Mouse (Mus musculus): Measurements from ENCODE around the gene Trim38. TPM values are rescaled to one million over a fixed set of nuclear protein-coding genes. Genes with fewer than 3 reads are reported as not detected.
"Not testable (repeated sequence)": the region's sequence is repeated elsewhere in the genome, so short reads cannot be mapped to it uniquely, and the experiment has no call there.

The Trim38 gene
- polyA plus RNA-seq, 1 experiment from 2014 or later = not detected

GRCm38 (mm10) chr13:23759916-23760239 lies 9.8 kb upstream of the Trim38 start:
- Histone ChIP-seq H3K9ac (0 out of 2 replicates have a peak overlapping the region, but pooled peaks have one; percentile 58), H3K27ac (peak overlapping the region; percentile 87; the same call in 1 of the 2 replicates), H3K36me3 (replicated peaks; ENCODE audit: control insufficient read depth, insufficient read depth) (no peaks in the 10 kb centered on the region), H3K9me3 (ENCODE audit: control insufficient read depth, low read length) (no peaks in the 10 kb centered on the region), H3K4me3 (replicated peaks; ENCODE audit: low read length) (no peak overlapping the region), H3K27me3 (ENCODE audit: control insufficient read depth, insufficient read depth, low read length) (no peaks in the 10 kb centered on the region), H3K4me2 (replicated peaks) (peak overlapping the region; percentile 90), H3K4me1 (replicated peaks; ENCODE audit: control insufficient read depth, insufficient read depth, low read length) (peaks cover 31% of the 10 kb centered on the region)
- ATAC-seq (ENCODE audit: low FRiP score) (no peak), DNase-seq (ENCODE audit: low spot score) (no peak)
- WGBS = 89% methylated on average over 1 of the region's 1 CpGs

- Histone ChIP-seq H3K9me3 (ENCODE audit: control insufficient read depth, low read length) (no peaks in the 10 kb centered on the region), H3K27ac (peak overlapping the region; percentile 87), H3K36me3 (replicated peaks; ENCODE audit: control insufficient read depth, insufficient read depth) (no peaks in the 10 kb centered on the region), H3K27me3 (ENCODE audit: control insufficient read depth, insufficient read depth, low read length) (no peaks in the 10 kb centered on the region), H3K4me3 (replicated peaks; ENCODE audit: low read length) (peak overlapping the region; percentile 49), H3K9ac (peak overlapping the region; percentile 58), H3K4me2 (replicated peaks) (peak overlapping the region; percentile 90), H3K4me1 (replicated peaks; ENCODE audit: control insufficient read depth, insufficient read depth, low read length) (peaks cover 31% of the 10 kb centered on the region)
- 2% methylated on average over 20 of the region's 27 CpGs for WGBS
- ATAC-seq (ENCODE audit: low FRiP score) = peak; percentile 22; the same call in 1 of the 2 replicates
- DNase-seq (ENCODE audit: low spot score) = peak; percentile 30
Measured at GRCm38 (mm10) chr13:23760240-23760971, 9.3 kb upstream of the Trim38 start.

GRCm38 (mm10) chr13:23760972-23761864 lies 8.5 kb upstream of the Trim38 start, which contains the start of gene Hist1h4a:
TSS of gene Hist1h4a (minus strand) at chr13:23761230.
- peak; percentile 100 for DNase-seq (ENCODE audit: low spot score)
- peak; percentile 86 for ATAC-seq (ENCODE audit: low FRiP score)

GRCm38 (mm10) chr13:23761871-23762821 lies 7.6 kb upstream of the Trim38 start, which contains the start of gene Hist1h3a:
TSS of gene Hist1h3a (minus strand) at chr13:23762386.
- H3K4me2 ChIP-seq (replicated peaks) = peak within 1 kb of the TSS; percentile 90
- WGBS = under 1% methylated on average over 27 of the region's 52 CpGs
- not testable (repeated sequence) for H3K27me3 ChIP-seq (ENCODE audit: control insufficient read depth, insufficient read depth, low read length); H3K9me3 ChIP-seq (ENCODE audit: control insufficient read depth, low read length); H3K36me3 ChIP-seq (replicated peaks; ENCODE audit: control insufficient read depth, insufficient read depth)
- H3K9ac ChIP-seq = peak within 1 kb of the TSS; percentile 50
- DNase-seq (ENCODE audit: low spot score) = peak; percentile 88
- H3K27ac ChIP-seq = peak within 1 kb of the TSS; percentile 87
- ATAC-seq (ENCODE audit: low FRiP score) = peak; percentile 75
- H3K4me3 ChIP-seq (replicated peaks; ENCODE audit: low read length) = peak within 1 kb of the TSS; percentile 49
- peaks cover 30% of the 10 kb centered on the region for H3K4me1 ChIP-seq (replicated peaks; ENCODE audit: control insufficient read depth, insufficient read depth, low read length)

More at GRCm38 (mm10) chr13:23760972-23761864, 8.5 kb upstream of the Trim38 start, which contains the start of gene Hist1h4a:
- H3K27me3 ChIP-seq (ENCODE audit: control insufficient read depth, insufficient read depth, low read length) = no peaks in the 10 kb centered on the region
- H3K27ac ChIP-seq = peak within 1 kb of the TSS; percentile 87
- H3K9ac ChIP-seq = peak within 1 kb of the TSS; percentile 58
- H3K4me1 ChIP-seq (replicated peaks; ENCODE audit: control insufficient read depth, insufficient read depth, low read length) = peaks cover 31% of the 10 kb centered on the region
- no peaks in the 10 kb centered on the region for H3K9me3 ChIP-seq (ENCODE audit: control insufficient read depth, low read length)
- peak within 1 kb of the TSS; percentile 49 for H3K4me3 ChIP-seq (replicated peaks; ENCODE audit: low read length)
- WGBS = under 1% methylated on average over 63 of the region's 72 CpGs
- H3K36me3 ChIP-seq (replicated peaks; ENCODE audit: control insufficient read depth, insufficient read depth) = no peaks in the 10 kb centered on the region
- H3K4me2 ChIP-seq (replicated peaks) = peak within 1 kb of the TSS; percentile 90

- DNase-seq (ENCODE audit: low spot score) (no peak), ATAC-seq (ENCODE audit: low FRiP score) (no peak)
- under 1% methylated on average over 10 of the region's 10 CpGs for WGBS
Measured at GRCm38 (mm10) chr13:23763242-23763585, 6.5 kb upstream of the Trim38 start.

GRCm38 (mm10) chr13:23763586-23764323 lies 6.0 kb upstream of the Trim38 start, which contains the start of gene Hist1h1a:
TSS of gene Hist1h1a (plus strand) at chr13:23763666.
- Histone ChIP-seq H3K4me3 (replicated peaks; ENCODE audit: low read length) (peak within 1 kb of the TSS; percentile 49), H3K9ac (peak within 1 kb of the TSS; percentile 68), H3K27ac (peak within 1 kb of the TSS; percentile 87), H3K36me3 (replicated peaks; ENCODE audit: control insufficient read depth, insufficient read depth) (no peaks in the 10 kb centered on the region), H3K27me3 (ENCODE audit: control insufficient read depth, insufficient read depth, low read length) (no peaks in the 10 kb centered on the region), H3K4me1 (replicated peaks; ENCODE audit: control insufficient read depth, insufficient read depth, low read length) (peaks cover 26% of the 10 kb centered on the region), H3K4me2 (replicated peaks) (peak within 1 kb of the TSS; percentile 90), H3K9me3 (ENCODE audit: control insufficient read depth, low read length) (no peaks in the 10 kb centered on the region)
- 2% methylated on average over 34 of the region's 34 CpGs for WGBS
- DNase-seq (ENCODE audit: low spot score) (peak; percentile 87), ATAC-seq (ENCODE audit: low FRiP score) (peak; percentile 81)

More at GRCm38 (mm10) chr13:23763242-23763585, 6.5 kb upstream of the Trim38 start:
- Histone ChIP-seq H3K9ac (0 out of 2 replicates have a peak overlapping the region, but pooled peaks have one; percentile 37), H3K27ac (peak overlapping the region; percentile 87), H3K27me3 (ENCODE audit: control insufficient read depth, insufficient read depth, low read length) (no peaks in the 10 kb centered on the region), H3K36me3 (replicated peaks; ENCODE audit: control insufficient read depth, insufficient read depth) (no peaks in the 10 kb centered on the region), H3K4me1 (replicated peaks; ENCODE audit: control insufficient read depth, insufficient read depth, low read length) (peaks cover 26% of the 10 kb centered on the region), H3K4me2 (replicated peaks) (peak overlapping the region; percentile 90), H3K4me3 (replicated peaks; ENCODE audit: low read length) (peak overlapping the region; percentile 49), H3K9me3 (ENCODE audit: control insufficient read depth, low read length) (no peaks in the 10 kb centered on the region)

GRCm38 (mm10) chr13:23764324-23765171 lies 5.2 kb upstream of the Trim38 start:
- peak overlapping the region; percentile 68; the same call in 1 of the 2 replicates for H3K9ac ChIP-seq
- no peaks in the 10 kb centered on the region for H3K36me3 ChIP-seq (replicated peaks; ENCODE audit: control insufficient read depth, insufficient read depth)
- WGBS = 40% methylated on average over 12 of the region's 12 CpGs
- peak overlapping the region; percentile 90 for H3K4me2 ChIP-seq (replicated peaks)
- DNase-seq (ENCODE audit: low spot score) (no peak), ATAC-seq (ENCODE audit: low FRiP score) (no peak)
- H3K4me1 ChIP-seq (replicated peaks; ENCODE audit: control insufficient read depth, insufficient read depth, low read length) = peaks cover 26% of the 10 kb centered on the region
- peak overlapping the region; percentile 49 for H3K4me3 ChIP-seq (replicated peaks; ENCODE audit: low read length)
- H3K9me3 ChIP-seq (ENCODE audit: control insufficient read depth, low read length) = no peaks in the 10 kb centered on the region
- no peaks in the 10 kb centered on the region for H3K27me3 ChIP-seq (ENCODE audit: control insufficient read depth, insufficient read depth, low read length)
- peak overlapping the region; percentile 87; the same call in 1 of the 2 replicates for H3K27ac ChIP-seq
